Mouse (Mus musculus) adrenal gland, postnatal 25 days (tissue): ENCODE results near the gene a. TPM values are rescaled to one million over a fixed set of nuclear protein-coding genes. Genes with fewer than 3 reads are reported as not detected.
"Not testable (repeated sequence)": the region's sequence is repeated elsewhere in the genome, so short reads cannot be mapped to it uniquely, and the experiment has no call there.

ENCODE experiments used
- DNase-seq: peaks from one replicate; pipeline ENCODE4 v3.0.0; 2021; ENCODE audit warnings: mixed read lengths
- total RNA-seq: library from RNA; stranded (reverse); gene quantifications from 2 replicates; pipeline ENCODE4 v1.2.3, GENCODE M21; 2021

The a gene
- total RNA-seq, 1 experiment from 2014 or later, result not detected

GRCm38 (mm10) chr2:154992083-154992482, 200.9 kb downstream of the a start:
- DNase-seq, result no peak

- DNase-seq, result no peak
Observed at GRCm38 (mm10) chr2:155005491-155005890, 214.3 kb downstream of the a start.

GRCm38 (mm10) chr2:155011086-155011656, 220.0 kb downstream of the a start:
- DNase-seq, result no peak

GRCm38 (mm10) chr2:155012991-155013390, 221.8 kb downstream of the a start:
- no peak for DNase-seq

- DNase-seq, result not testable (repeated sequence)
Observed at GRCm38 (mm10) chr2:155016751-155017150, 225.5 kb downstream of the a start.

GRCm38 (mm10) chr2:155018251-155018755, 227.1 kb downstream of the a start, which contains the start of gene Gm14226:
Gene Gm14226 (plus strand): TSS chr2:155018266.
- peak; percentile 20 for DNase-seq

GRCm38 (mm10) chr2:155018762-155019641, 227.8 kb downstream of the a start:
- peak; percentile 80 for DNase-seq

GRCm38 (mm10) chr2:155019673-155020072, 228.5 kb downstream of the a start:
- peak; percentile 98 for DNase-seq

GRCm38 (mm10) chr2:155020247-155020826, 229.1 kb downstream of the a start:
- peak; percentile 13 for DNase-seq

GRCm38 (mm10) chr2:155030831-155031230, 239.6 kb downstream of the a start:
- no peak for DNase-seq

- no peak for DNase-seq
Observed at GRCm38 (mm10) chr2:155032938-155033710, 241.9 kb downstream of the a start.

- no peak for DNase-seq
Observed at GRCm38 (mm10) chr2:155039956-155040355, 248.8 kb downstream of the a start.

- DNase-seq, result no peak
Observed at GRCm38 (mm10) chr2:155044542-155044941, 253.3 kb downstream of the a start.

GRCm38 (mm10) chr2:155045075-155045474, 253.9 kb downstream of the a start:
- DNase-seq, result no peak

GRCm38 (mm10) chr2:155046803-155047202, 255.6 kb downstream of the a start:
- DNase-seq, result no peak

GRCm38 (mm10) chr2:155047452-155048178, 256.4 kb downstream of the a start:
- no peak for DNase-seq

GRCm38 (mm10) chr2:155050108-155050503, 258.9 kb downstream of the a start:
- no peak for DNase-seq

- peak; percentile 97 for DNase-seq
Observed at GRCm38 (mm10) chr2:155050504-155051236, 259.5 kb downstream of the a start.

- DNase-seq, result no peak
Observed at GRCm38 (mm10) chr2:155051622-155052351, 260.6 kb downstream of the a start.

- no peak for DNase-seq
Observed at GRCm38 (mm10) chr2:155052681-155053080, 261.5 kb downstream of the a start.
